Comparison of ENCODE assay signal across 8 mouse cellular contexts in genomic region chr4:114924971-114925916, GRCm38 (mm10). TPM values are rescaled to one million over a fixed set of nuclear protein-coding genes. Genes with fewer than 3 reads are reported as not detected.
DNase-seq lines count a peak whose midpoint lies in the region; ATAC-seq lines count a peak whose summit lies in the region.

No protein-coding gene starts in this region.

- peaks cover 12% of the 10 kb centered on the region for H3K4me1 ChIP-seq in forebrain, embryonic 16.5 days (replicated peaks; ENCODE audit: control insufficient read depth, insufficient read depth, low read length)
- 0 out of 2 replicates have a peak, but pooled peaks cover 5% of the 10 kb centered on the region for H3K4me1 ChIP-seq in midbrain, embryonic 14.5 days (ENCODE audit: control insufficient read depth, insufficient read depth, low read length)

- intact Hi-C loops in gastrocnemius, postnatal 14 days (cut with DNase I; ENCODE audit: low total_unique reads) = no loop called here
- intact Hi-C loops in gastrocnemius, postnatal 36 days (cut with DNase I) = no loop called here

- no peak overlapping the region for H3K27ac ChIP-seq in forebrain, embryonic 16.5 days (ENCODE audit: low read length)
- no peak overlapping the region for H3K27ac ChIP-seq in midbrain, embryonic 14.5 days (replicated peaks; ENCODE audit: low read depth, low read length)

- peak; percentile 31 for DNase-seq in gastrocnemius, postnatal 14 days
- DNase-seq in gastrocnemius, postnatal 36 days = no peak
- DNase-seq in Muller cell, postnatal 12 days (ENCODE audit: inconsistent ontology term) = peak; percentile 46
- DNase-seq in kidney, postnatal 25 days = peak; percentile 21 to 56
- peak; percentile 42 for DNase-seq in midbrain, embryonic 14.5 days
- no peak for DNase-seq in left cerebral cortex, adult 9 months (ENCODE audit: low spot score in 2 of 2)
- DNase-seq in retina, embryonic 14.5 days (ENCODE audit: low spot score) = no peak

- H3K9me3 ChIP-seq in forebrain, embryonic 16.5 days (ENCODE audit: control insufficient read depth, low read length) = no peaks in the 10 kb centered on the region
- H3K9me3 ChIP-seq in midbrain, embryonic 14.5 days (ENCODE audit: control insufficient read depth, low read length) = no peaks in the 10 kb centered on the region

- H3K9ac ChIP-seq in forebrain, embryonic 16.5 days (replicated peaks; ENCODE audit: low read depth, low read length) = 0 out of 2 replicates have a peak overlapping the region, but pooled peaks have one; percentile 22
- H3K9ac ChIP-seq in midbrain, embryonic 14.5 days (replicated peaks; ENCODE audit: low read length) = 0 out of 2 replicates have a peak overlapping the region, but pooled peaks have one; percentile 16

- H3K27me3 ChIP-seq in forebrain, embryonic 16.5 days (replicated peaks; ENCODE audit: control insufficient read depth, insufficient read depth, low read length) = peaks cover 85% of the 10 kb centered on the region
- H3K27me3 ChIP-seq in midbrain, embryonic 14.5 days (ENCODE audit: control insufficient read depth, insufficient read depth, low read length) = peaks cover 76% of the 10 kb centered on the region

- ATAC-seq in forebrain, embryonic 16.5 days = peak; percentile 55; the same call in 1 of the 2 replicates
- peak; percentile 39; the same call in 1 of the 2 replicates for ATAC-seq in midbrain, embryonic 14.5 days (ENCODE audit: low FRiP score, low TSS enrichment)

- H3K4me3 ChIP-seq in forebrain, embryonic 16.5 days (replicated peaks; ENCODE audit: low read length) = peak overlapping the region; percentile 36
- H3K4me3 ChIP-seq in midbrain, embryonic 14.5 days (replicated peaks; ENCODE audit: low read depth, low read length) = peak overlapping the region; percentile 35

- no peaks in the 10 kb centered on the region for H3K36me3 ChIP-seq in forebrain, embryonic 16.5 days (ENCODE audit: control insufficient read depth, insufficient read depth)
- no peaks in the 10 kb centered on the region for H3K36me3 ChIP-seq in midbrain, embryonic 14.5 days (ENCODE audit: control insufficient read depth, insufficient read depth, low read length)

- under 1% methylated on average over 120 of the region's 125 CpGs for WGBS in forebrain, embryonic 16.5 days
- under 1% methylated on average over 112 of the region's 125 CpGs for WGBS in midbrain, embryonic 14.5 days

- peak overlapping the region; percentile 51 for H3K4me2 ChIP-seq in forebrain, embryonic 16.5 days (ENCODE audit: low read length)
- peak overlapping the region; percentile 56 for H3K4me2 ChIP-seq in midbrain, embryonic 14.5 days (ENCODE audit: low read length)

RNA-seq across cellular contexts. Expression of gene Foxe3, which starts 0.6 kb away (rescaled TPM):
- total RNA-seq in gastrocnemius, postnatal 14 days (2021) = not detected
- total RNA-seq in gastrocnemius, postnatal 36 days (2021) = not detected
- not detected in 2 replicates for polyA plus RNA-seq in forebrain, embryonic 16.5 days (2015; fragmentation: Nextera tagmentation; extraction: Ambion mirVana)
- not detected in 2 replicates for polyA plus RNA-seq in midbrain, embryonic 14.5 days (2014; fragmentation: Nextera tagmentation; extraction: Ambion mirVana)

RNA-seq across cellular contexts. Expression of gene Foxd2, which starts 16.6 kb away (rescaled TPM):
- under 1 TPM; 0.42 to 0.72 TPM for total RNA-seq in gastrocnemius, postnatal 14 days (2021)
- total RNA-seq in gastrocnemius, postnatal 36 days (2021) = under 1 TPM; 0.23 to 0.47 TPM
- 0.15 TPM in 2 replicates for polyA plus RNA-seq in forebrain, embryonic 16.5 days (2015; fragmentation: Nextera tagmentation; extraction: Ambion mirVana)
- 0.11 and 0.54 TPM in 2 replicates for polyA plus RNA-seq in midbrain, embryonic 14.5 days (2014; fragmentation: Nextera tagmentation; extraction: Ambion mirVana)

Comparison
In these comparisons a context has a peak if more than half of its experiments do, and no peak if none do; other contexts are left out.
1. DNase-seq: peak in gastrocnemius, postnatal 14 days (single experiment), Muller cell, postnatal 12 days (single experiment), kidney, postnatal 25 days (2 of 2) and midbrain, embryonic 14.5 days (single experiment); none in gastrocnemius, postnatal 36 days (0 of 2), left cerebral cortex, adult 9 months (0 of 2) and retina, embryonic 14.5 days (single experiment).